Mouse (Mus musculus): ENCODE data around the gene Gm7137.
"Not testable (repeated sequence)": the region's sequence is repeated elsewhere in the genome, so short reads cannot be mapped to it uniquely, and the experiment has no call there.

DNA sequence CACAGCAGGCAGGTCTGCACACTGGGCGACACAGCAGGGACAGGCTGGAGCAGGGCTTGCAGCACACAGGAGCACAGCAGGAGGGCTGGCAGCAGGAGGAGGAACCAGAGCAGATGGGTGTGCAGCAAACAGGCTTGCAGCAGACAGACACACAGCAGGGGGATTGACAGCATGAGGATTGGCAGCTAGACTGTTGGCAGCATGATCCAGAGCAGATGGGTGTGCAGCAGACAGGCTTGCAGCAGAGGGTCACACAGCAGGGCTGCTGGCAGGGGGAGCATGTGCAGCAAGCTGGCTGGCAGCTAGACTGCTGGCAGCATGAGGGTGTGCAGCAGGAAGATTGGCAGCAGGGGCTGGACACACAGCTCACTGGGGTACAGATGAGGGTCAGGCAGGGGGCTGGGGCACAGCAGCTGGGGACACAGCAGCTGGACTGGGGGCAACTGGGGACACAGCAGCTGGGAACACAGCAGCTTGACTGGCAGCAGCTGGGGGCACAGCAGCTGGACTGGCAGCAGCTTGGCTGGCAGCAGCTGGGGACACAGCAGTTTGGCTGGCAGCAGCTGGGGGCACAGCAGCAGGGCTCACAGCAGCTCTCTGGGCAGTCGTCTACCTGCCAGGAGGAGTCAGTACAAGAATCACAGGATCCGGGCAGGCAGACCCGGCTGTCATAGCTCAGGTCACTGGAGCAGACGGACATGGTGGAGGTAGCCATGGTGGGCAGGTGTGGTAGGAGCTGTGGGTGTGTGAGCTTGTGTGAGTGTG is 45.9 kb downstream of the Gm7137 start, which contains the start of gene Gm18596:
- TF ChIP-seq CTCF (IDR thresholded peaks at IDR 0.05; ENCODE audit: low read depth); EP300 (optimal IDR thresholded peaks at IDR 0.05): not testable (repeated sequence)

All from stomach, postnatal 0 days (tissue).